ENCODE assay signal across 28 mouse cellular contexts in the genomic region with DNA sequence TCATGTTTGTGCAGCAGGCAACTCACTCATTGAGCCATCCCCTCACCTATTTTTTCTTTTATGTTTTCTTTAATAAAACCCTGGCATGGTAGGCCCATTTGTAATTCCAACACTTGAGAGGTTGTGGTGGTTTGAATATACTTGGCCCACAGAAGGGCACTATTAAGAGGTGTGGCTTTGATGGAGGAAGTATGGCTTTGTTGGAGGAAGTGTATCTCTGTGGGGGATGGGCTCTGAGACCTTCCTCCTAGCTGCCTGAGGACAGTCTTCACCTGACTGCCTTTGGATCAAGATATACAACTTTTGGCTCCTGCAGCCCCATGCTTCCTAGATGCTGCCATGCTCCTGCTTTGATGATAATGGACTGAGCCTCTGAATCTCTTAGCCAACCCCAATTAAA. TPM values are rescaled to one million over a fixed set of nuclear protein-coding genes. Genes with fewer than 3 reads are reported as not detected.
A peak's percentile ranks its signal among the peaks of the same experiment; 100 is the strongest.
DNase-seq lines count a peak whose midpoint lies in the region; ATAC-seq lines count a peak whose summit lies in the region.
"Had no signal": no experiment of that assay in that cellular context is flagged by ENCODE, and none has a peak within 500 bp of the region (broad histone marks: within the 10 kb centered on the region; RNA-seq: fewer than 3 reads in every experiment).

No protein-coding gene starts in this region.

- H3K9ac ChIP-seq in midbrain, embryonic 11.5 days (ENCODE audit: low read length), result no peak overlapping the region
- H3K9ac ChIP-seq: embryonic facial prominence, embryonic 13.5 days; embryonic facial prominence, embryonic 15.5 days; forebrain, embryonic 12.5 days had no signal

- H3K4me2 ChIP-seq in midbrain, embryonic 11.5 days, result no peak overlapping the region
- H3K4me2 ChIP-seq: embryonic facial prominence, embryonic 13.5 days; embryonic facial prominence, embryonic 15.5 days; forebrain, embryonic 12.5 days had no signal

- H3K4me3 ChIP-seq in midbrain, embryonic 11.5 days (ENCODE audit: low read depth, low read length), result no peak overlapping the region
- no peak overlapping the region for H3K4me3 ChIP-seq in midbrain, embryonic 10.5 days
- no peak overlapping the region for H3K4me3 ChIP-seq in brown adipose tissue, adult 24 weeks (ENCODE audit: insufficient read depth, low read depth, low read length)
- H3K4me3 ChIP-seq: embryonic facial prominence, embryonic 13.5 days; embryonic facial prominence, embryonic 15.5 days; erythroblast, embryonic 14.5 days; forebrain, embryonic 10.5 days; forebrain, embryonic 12.5 days had no signal

- no peaks in the 10 kb centered on the region for H3K27me3 ChIP-seq in midbrain, embryonic 11.5 days (ENCODE audit: control insufficient read depth, insufficient read depth, low read length)
- H3K27me3 ChIP-seq in midbrain, embryonic 10.5 days (ENCODE audit: low read depth, poor library complexity, severe bottlenecking), result no peaks in the 10 kb centered on the region
- no peaks in the 10 kb centered on the region for H3K27me3 ChIP-seq in splenic B cell, adult 2 months (ENCODE audit: control insufficient read depth, insufficient read depth, low read length, poor library complexity, severe bottlenecking)
- H3K27me3 ChIP-seq: CH12.LX; embryonic facial prominence, embryonic 13.5 days; embryonic facial prominence, embryonic 15.5 days; forebrain, embryonic 12.5 days; Patski had no signal

- intact Hi-C loops in heart, postnatal 14 days (cut with DNase I), result no loop called here

- H3K4me1 ChIP-seq in midbrain, embryonic 11.5 days (ENCODE audit: control insufficient read depth, insufficient read depth, low read length), result no peaks in the 10 kb centered on the region
- no peaks in the 10 kb centered on the region for H3K4me1 ChIP-seq in midbrain, embryonic 10.5 days
- H3K4me1 ChIP-seq in brown adipose tissue, adult 24 weeks (ENCODE audit: control insufficient read depth, insufficient read depth, insufficient read length, low read length), result peaks cover 5% of the 10 kb centered on the region
- H3K4me1 ChIP-seq: embryonic facial prominence, embryonic 15.5 days; forebrain, embryonic 12.5 days had no signal

- ATAC-seq in midbrain, embryonic 11.5 days (ENCODE audit: low FRiP score), result no peak
- ATAC-seq in megakaryocyte, adult 5-6 weeks (ENCODE audit: poor library complexity, severe bottlenecking), result peak; percentile 73
- ATAC-seq: activated CD4-positive, CD25-positive, alpha-beta regulatory T cell, adult 4 months; forebrain, embryonic 14.5 days; forebrain, embryonic 16.5 days; Patski had no signal

- no peaks in the 10 kb centered on the region for H3K36me3 ChIP-seq in midbrain, embryonic 11.5 days (ENCODE audit: control insufficient read depth, insufficient read depth, low read length)
- no peaks in the 10 kb centered on the region for H3K36me3 ChIP-seq in midbrain, embryonic 10.5 days
- H3K36me3 ChIP-seq in splenic B cell, adult 2 months (ENCODE audit: control insufficient read depth, insufficient read depth, low read length, poor library complexity, severe bottlenecking), result no peaks in the 10 kb centered on the region
- H3K36me3 ChIP-seq: embryonic facial prominence, embryonic 13.5 days; embryonic facial prominence, embryonic 15.5 days; forebrain, embryonic 10.5 days; forebrain, embryonic 12.5 days had no signal

- H3K27ac ChIP-seq in midbrain, embryonic 11.5 days (ENCODE audit: low read depth, low read length), result no peak overlapping the region
- no peak overlapping the region for H3K27ac ChIP-seq in midbrain, embryonic 10.5 days (replicated peaks)
- H3K27ac ChIP-seq in brown adipose tissue, adult 24 weeks (replicated peaks; ENCODE audit: low read depth, low read length), result 0 out of 2 replicates have a peak overlapping the region, but pooled peaks have one; percentile 20
- H3K27ac ChIP-seq: embryonic facial prominence, embryonic 13.5 days; embryonic facial prominence, embryonic 15.5 days; forebrain, embryonic 10.5 days; forebrain, embryonic 12.5 days had no signal

- H3K9me3 ChIP-seq in midbrain, embryonic 11.5 days (ENCODE audit: control insufficient read depth, low read length), result no peaks in the 10 kb centered on the region
- H3K9me3 ChIP-seq in midbrain, embryonic 10.5 days (replicated peaks), result no peaks in the 10 kb centered on the region
- H3K9me3 ChIP-seq: embryonic facial prominence, embryonic 13.5 days; embryonic facial prominence, embryonic 15.5 days; forebrain, embryonic 10.5 days; forebrain, embryonic 12.5 days had no signal

- peak; percentile 8 for DNase-seq in midbrain, embryonic 11.5 days (ENCODE audit: low spot score, missing footprints)
- DNase-seq in midbrain, embryonic 10.5 days (ENCODE audit: low spot score), result no peak
- DNase-seq in splenic B cell, adult 2 months (ENCODE audit: low read depth, low spot score), result peak; percentile 35
- no peak for DNase-seq in heart, postnatal 14 days
- DNase-seq in heart, adult 18-20 months, result no peak
- no peak for DNase-seq in urinary bladder, postnatal 25 days (ENCODE audit: low spot score)
- DNase-seq: adrenal gland, adult 8-10 months; adrenal gland, postnatal 14 days; adrenal gland, postnatal 36 days; cerebellum, adult 11 months; cerebellum, adult 18-20 months; cerebellum, adult 8-10 months; cerebellum, adult 9-11 months; cerebellum, postnatal 14 days; cerebellum, postnatal 36 days; embryo, embryonic 11 days had no signal

RNA-seq across cellular contexts. Expression of a gene that starts 21.7 kb away (rescaled TPM):
- 15.9 and 23.0 TPM in 2 replicates for polyA plus RNA-seq in midbrain, embryonic 11.5 days (2014; fragmentation: Nextera tagmentation; extraction: Ambion mirVana)
- 17.3 and 17.6 TPM in 2 replicates for polyA plus RNA-seq in midbrain, embryonic 10.5 days (2016; fragmentation: Nextera tagmentation; extraction: Ambion mirVana)
- polyA plus RNA-seq in brown adipose tissue, adult 24 weeks (2012; ENCODE audit: insufficient read depth, insufficient read length, missing spikeins), result 333 and 361 TPM in 2 replicates
- total RNA-seq in megakaryocyte, adult 5-6 weeks (2015), result 31.3 and 41.1 TPM in 2 replicates
- 28.4 and 32.0 TPM in 2 replicates for total RNA-seq in megakaryocyte, adult 5-6 weeks (2017)
- total RNA-seq in heart, postnatal 14 days (2021), result 10 to 100 TPM; 39.0 to 40.8 TPM
- total RNA-seq in heart, adult 18-20 months (2021), result 10 to 100 TPM; 48.0 to 59.6 TPM
- total RNA-seq: CH12.LX had no signal

Comparison
In these comparisons a context has a peak if more than half of its experiments do, and no peak if none do; other contexts are left out.
1. DNase-seq: peak in midbrain, embryonic 11.5 days (single experiment) and splenic B cell, adult 2 months (single experiment); none in midbrain, embryonic 10.5 days (single experiment), heart, postnatal 14 days (0 of 2), heart, adult 18-20 months (0 of 2) and urinary bladder, postnatal 25 days (single experiment).